Mouse (Mus musculus): ENCODE data around the gene Dnaaf2. TPM values are rescaled to one million over a fixed set of nuclear protein-coding genes. Genes with fewer than 3 reads are reported as not detected.
A peak's percentile ranks its signal among the peaks of the same experiment; 100 is the strongest.
"Not testable (repeated sequence)": the region's sequence is repeated elsewhere in the genome, so short reads cannot be mapped to it uniquely, and the experiment has no call there.

Dnaaf2 gene
- total RNA-seq, 2 experiments from 2014 or later: 1.9 TPM

DNA sequence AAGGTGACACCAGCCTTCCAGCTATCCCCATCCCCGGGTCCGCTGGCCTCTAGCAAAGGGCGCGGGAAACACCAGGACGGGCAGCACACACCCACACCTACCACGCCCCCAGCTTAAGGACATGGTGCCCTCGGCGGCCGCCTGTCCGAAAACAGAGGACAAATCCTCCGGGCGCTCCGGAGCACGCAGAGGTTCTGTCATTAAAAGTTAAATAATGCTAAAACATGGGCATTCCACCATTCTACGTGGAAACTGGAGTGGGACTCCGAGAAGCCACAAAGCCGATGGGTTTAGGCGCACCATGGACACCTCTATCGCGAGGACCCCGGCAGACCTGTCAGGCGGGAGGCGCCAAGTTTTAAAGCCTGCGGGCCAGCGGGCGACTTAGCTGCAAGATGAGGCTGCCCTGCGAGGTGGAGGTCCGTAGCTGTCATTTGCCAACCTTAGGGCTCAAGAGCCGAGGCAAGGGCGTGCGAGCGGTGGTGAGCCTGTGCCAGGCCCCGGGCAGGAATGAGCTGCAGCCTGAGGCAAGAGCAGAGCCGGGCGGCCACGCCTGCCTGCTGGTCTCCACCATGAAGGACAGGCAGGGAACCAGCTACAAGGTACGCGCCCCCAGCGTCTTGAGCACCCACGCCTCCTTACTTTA is 29.6 kb downstream of the Dnaaf2 start, which contains the start of gene Lrr1:
Gene Lrr1 (plus strand): TSS at position 354 of the 646 bp plus-strand sequence.
- TF ChIP-seq CTCF (conservative IDR thresholded peaks at IDR 0.05): no peak
- Histone ChIP-seq H3K27ac (peak within 1 kb of the TSS; percentile 98), H3K4me3 (peak within 1 kb of the TSS; percentile 83)
- peak; percentile 67 to 77 for DNase-seq (ENCODE audit: low spot score in 2 of 2)

- no peak for TF ChIP-seq CTCF (conservative IDR thresholded peaks at IDR 0.05)
- Histone ChIP-seq H3K27ac (peak overlapping the region; percentile 98), H3K4me3 (peak overlapping the region; percentile 83)
- DNase-seq (ENCODE audit: low spot score in 2 of 2): no peak
These were observed 30.4 kb downstream of the Dnaaf2 start for GRCm38 (mm10) chr12:69167656-69168460.

- H3K27ac ChIP-seq; DNase-seq (ENCODE audit: low spot score in 2 of 2); H3K4me3 ChIP-seq: not testable (repeated sequence)
These were observed 31.2 kb downstream of the Dnaaf2 start for GRCm38 (mm10) chr12:69166861-69167581.

DNA sequence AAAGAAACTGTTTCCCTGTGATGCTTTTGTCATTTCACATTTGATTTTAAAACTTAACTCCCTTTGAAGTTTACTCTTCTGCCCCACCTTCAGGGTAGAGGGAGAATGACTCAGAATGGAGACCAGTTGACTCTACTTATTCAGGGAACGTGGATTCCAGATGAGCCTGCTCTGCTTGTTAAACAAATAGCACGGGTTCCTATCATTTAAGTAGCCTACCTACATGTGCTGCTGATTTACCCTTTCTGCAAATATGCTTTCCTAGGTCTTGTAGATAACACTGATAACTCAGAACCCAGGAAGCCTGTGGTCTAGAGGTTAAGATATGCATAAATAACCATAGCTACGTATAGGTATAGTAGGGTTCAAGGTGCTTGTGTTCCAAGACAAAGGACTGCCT is 33.3 kb downstream of the Dnaaf2 start:
- H3K4me3 ChIP-seq: no peak overlapping the region
- no peak for DNase-seq (ENCODE audit: low spot score in 2 of 2)
- TF ChIP-seq CTCF (conservative IDR thresholded peaks at IDR 0.05): no peak
- H3K27ac ChIP-seq: no peak overlapping the region

DNA sequence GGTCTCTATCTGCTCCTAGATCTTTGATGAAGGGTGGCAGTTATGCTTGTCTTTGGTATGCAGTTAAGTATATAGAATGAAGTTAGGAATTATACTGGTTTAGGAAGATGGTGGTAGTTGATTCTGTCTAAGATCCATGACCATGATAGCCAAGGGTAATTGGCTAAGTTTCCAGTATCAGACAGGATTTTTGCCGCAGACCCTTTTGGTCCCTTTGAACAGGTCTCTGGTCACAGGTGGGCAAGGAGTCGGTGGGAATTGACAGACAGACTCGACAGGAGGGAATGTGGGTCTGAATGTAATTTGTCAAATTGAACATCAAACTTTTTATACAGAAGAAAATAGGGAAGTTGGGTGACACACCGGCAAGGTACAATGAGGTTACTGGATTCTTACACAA is 34.6 kb downstream of the Dnaaf2 start:
- H3K27ac ChIP-seq; DNase-seq (ENCODE audit: low spot score in 2 of 2): not testable (repeated sequence)

DNA sequence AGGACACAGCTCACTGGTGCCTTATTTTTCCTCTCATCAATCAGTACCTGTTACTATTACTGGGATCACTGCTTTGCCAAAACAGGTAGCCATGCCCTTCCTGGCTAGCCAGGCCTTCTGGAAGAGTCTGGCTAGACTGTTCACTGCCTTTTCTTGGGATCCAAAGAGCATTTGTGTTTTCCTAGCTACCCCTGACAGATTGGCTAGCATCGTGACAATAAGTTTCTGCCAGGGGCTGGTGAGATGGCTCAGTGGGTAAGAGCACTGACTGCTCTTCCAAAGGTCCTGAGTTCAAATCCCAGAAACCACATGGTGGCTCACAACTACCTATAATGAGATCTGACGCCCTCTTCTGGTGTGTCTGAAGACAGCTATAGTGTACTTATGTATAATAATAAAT is 37.6 kb downstream of the Dnaaf2 start:
- not testable (repeated sequence) for H3K27ac ChIP-seq; DNase-seq (ENCODE audit: low spot score in 2 of 2); H3K4me3 ChIP-seq

More for the DNA sequence above, 34.6 kb downstream of the Dnaaf2 start:
- H3K4me3 ChIP-seq: not testable (repeated sequence)

DNA sequence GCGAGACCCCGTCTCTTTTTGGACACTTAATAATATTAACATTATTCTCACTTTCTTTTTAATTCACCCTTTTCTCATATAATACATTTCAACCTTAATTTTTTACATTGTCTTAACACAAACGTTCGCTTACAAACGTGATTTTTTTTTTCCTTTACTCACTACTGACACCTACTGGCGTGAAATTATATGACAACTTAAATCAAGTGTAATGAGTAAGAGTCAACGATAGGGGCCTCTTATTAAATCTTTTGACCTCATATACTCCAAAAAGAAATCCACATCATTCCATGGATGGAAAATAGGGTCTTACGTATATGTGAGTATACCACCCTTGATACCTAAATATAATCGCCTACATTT is 38.7 kb downstream of the Dnaaf2 start:
- TF ChIP-seq CTCF (conservative IDR thresholded peaks at IDR 0.05): peak; percentile 86
- Histone ChIP-seq H3K4me3 (no peak overlapping the region), H3K27ac (peak overlapping the region; percentile 32; the same call in 1 of the 2 replicates)
- DNase-seq (ENCODE audit: low spot score in 2 of 2): peak; percentile 23 to 26

GRCm38 (mm10) chr12:69158765-69159577 is 39.3 kb downstream of the Dnaaf2 start, which contains the start of gene Rps29:
TSS of gene Rps29 (minus strand) at chr12:69159186.
- peak within 1 kb of the TSS; percentile 95 for H3K27ac ChIP-seq
- DNase-seq (ENCODE audit: low spot score in 2 of 2): peak; percentile 97 to 98
- peak within 1 kb of the TSS; percentile 76 for H3K4me3 ChIP-seq

DNA sequence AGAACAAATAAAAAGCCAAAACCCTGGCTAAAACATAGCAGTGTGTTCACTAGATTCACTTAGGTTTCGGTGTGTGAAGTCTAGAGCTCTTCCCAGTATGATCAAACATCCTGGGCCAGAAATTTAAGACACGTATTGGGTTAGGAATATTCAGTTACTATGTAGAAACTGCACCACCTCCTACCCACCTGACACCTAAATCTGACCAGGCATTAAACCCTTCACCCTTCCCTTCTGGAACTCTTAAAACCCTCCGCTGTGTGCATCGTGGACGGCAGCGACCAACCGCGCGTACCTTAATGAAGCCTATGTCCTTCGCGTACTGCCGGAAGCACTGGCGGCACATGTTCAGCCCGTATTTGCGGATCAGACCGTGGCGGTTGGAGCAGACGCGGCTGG is 39.9 kb downstream of the Dnaaf2 start:
- Histone ChIP-seq H3K27ac (peak overlapping the region; percentile 95), H3K4me3 (peak overlapping the region; percentile 76)
- DNase-seq (ENCODE audit: low spot score in 2 of 2): no peak
- TF ChIP-seq CTCF (conservative IDR thresholded peaks at IDR 0.05): no peak

DNA sequence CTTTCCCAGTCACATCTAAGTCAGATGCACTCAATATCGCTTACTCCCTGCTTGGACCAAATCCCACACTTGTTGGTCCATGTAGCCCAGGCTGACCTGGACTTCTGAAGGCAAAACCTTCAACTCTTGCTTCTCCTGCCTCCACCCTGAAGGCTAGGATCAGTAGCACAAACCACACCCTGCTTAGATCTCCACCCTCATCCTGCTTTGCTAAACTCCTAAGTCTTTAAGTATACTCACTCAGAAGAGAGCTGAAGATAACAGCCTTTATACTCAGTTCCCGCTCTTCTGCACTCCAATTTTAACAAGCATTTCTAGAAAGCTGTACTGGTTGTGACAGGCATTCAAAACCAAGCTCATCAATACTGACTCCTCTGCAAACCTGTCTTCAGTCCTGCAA is 41.1 kb downstream of the Dnaaf2 start:
- DNase-seq (ENCODE audit: low spot score in 2 of 2): no peak
- no peak for TF ChIP-seq CTCF (conservative IDR thresholded peaks at IDR 0.05)
- H3K27ac ChIP-seq: no peak overlapping the region
- H3K4me3 ChIP-seq: no peak overlapping the region

GRCm38 (mm10) chr12:69156436-69156835 is 41.8 kb downstream of the Dnaaf2 start:
- Histone ChIP-seq H3K27ac (no peak overlapping the region), H3K4me3 (no peak overlapping the region)
- DNase-seq (ENCODE audit: low spot score in 2 of 2): no peak
- TF ChIP-seq CTCF (conservative IDR thresholded peaks at IDR 0.05): no peak

GRCm38 (mm10) chr12:69155923-69156322 is 42.3 kb downstream of the Dnaaf2 start:
- TF ChIP-seq CTCF (conservative IDR thresholded peaks at IDR 0.05): no peak
- H3K4me3 ChIP-seq: no peak overlapping the region
- DNase-seq (ENCODE audit: low spot score in 2 of 2): no peak
- no peak overlapping the region for H3K27ac ChIP-seq

Measured in layer of hippocampus, adult 2 months (tissue).